Mouse (Mus musculus): ENCODE measurements around the gene Vmn1r43. TPM values are rescaled to one million over a fixed set of nuclear protein-coding genes. Genes with fewer than 3 reads are reported as not detected.
"Not testable (repeated sequence)": the region's sequence is repeated elsewhere in the genome, so short reads cannot be mapped to it uniquely, and the experiment has no call there.

Vmn1r43 gene
- not detected in 2 replicates for polyA plus RNA-seq (2016; fragmentation: Nextera tagmentation; extraction: Ambion mirVana)

GRCm38 (mm10) chr6:89876313-89876712, at the start of gene Vmn1r43, which contains the start of gene Vmn1r42:
Vmn1r43 (minus strand) TSS chr6:89876413.
Vmn1r42 (minus strand) TSS chr6:89876413.
- H3K9me3 ChIP-seq, result peaks cover 12% of the 10 kb centered on the region; the same call in 1 of the 2 replicates
- H3K36me3 ChIP-seq; H3K9ac ChIP-seq (replicated peaks); ATAC-seq (ENCODE audit: low FRiP score, low read depth); H3K4me3 ChIP-seq; H3K27me3 ChIP-seq; H3K27ac ChIP-seq (replicated peaks); H3K4me1 ChIP-seq; H3K4me2 ChIP-seq (replicated peaks): not testable (repeated sequence)
- 77% methylated on average over 3 of the region's 3 CpGs for WGBS

GRCm38 (mm10) chr6:89883812-89884211, 7.6 kb upstream of the Vmn1r43 start:
- H3K9ac ChIP-seq (replicated peaks), result no peak overlapping the region
- H3K27ac ChIP-seq (replicated peaks), result no peak overlapping the region
- peaks cover 9% of the 10 kb centered on the region for H3K9me3 ChIP-seq
- ATAC-seq (ENCODE audit: low FRiP score, low read depth), result no peak
- WGBS, result 56% methylated on average over 2 of the region's 2 CpGs
- H3K4me3 ChIP-seq, result no peak overlapping the region
- no peaks in the 10 kb centered on the region for H3K27me3 ChIP-seq
- no peak overlapping the region for H3K4me2 ChIP-seq (replicated peaks)
- H3K4me1 ChIP-seq, result no peaks in the 10 kb centered on the region
- no peaks in the 10 kb centered on the region for H3K36me3 ChIP-seq

DNA sequence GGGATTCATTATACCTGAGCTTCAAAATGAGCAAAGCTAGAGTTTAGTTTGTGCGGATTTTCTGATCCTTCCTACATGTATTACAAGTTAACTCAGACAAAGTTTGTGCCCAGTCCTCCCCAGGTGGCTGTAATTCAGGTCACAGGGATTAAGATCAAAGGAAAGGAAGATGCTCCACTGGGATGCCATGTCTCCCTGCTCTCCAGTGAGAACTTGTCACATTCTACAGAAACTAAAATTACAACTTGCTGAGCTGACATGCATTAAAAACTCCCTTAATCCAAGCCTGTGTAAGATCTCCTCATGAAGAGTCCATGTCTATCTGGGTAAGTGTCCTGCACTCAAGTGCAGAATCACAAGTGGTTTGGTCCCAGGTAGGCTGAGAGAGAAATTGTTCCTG, 7.1 kb upstream of the Vmn1r43 start, which contains the start of gene Vmn1r44:
Vmn1r44 (plus strand) TSS at position 301 of the 400 bp plus-strand sequence.
- no peak within 1 kb of the TSS for H3K4me3 ChIP-seq
- no peak within 1 kb of the TSS for H3K4me2 ChIP-seq (replicated peaks)
- H3K4me1 ChIP-seq, result no peaks in the 10 kb centered on the region
- peaks cover 9% of the 10 kb centered on the region for H3K9me3 ChIP-seq
- 91% methylated on average over 1 of the region's 1 CpGs for WGBS
- no peak within 1 kb of the TSS for H3K9ac ChIP-seq (replicated peaks)
- ATAC-seq (ENCODE audit: low FRiP score, low read depth), result no peak
- H3K27me3 ChIP-seq, result no peaks in the 10 kb centered on the region
- no peaks in the 10 kb centered on the region for H3K36me3 ChIP-seq
- no peak within 1 kb of the TSS for H3K27ac ChIP-seq (replicated peaks)

- peaks cover 12% of the 10 kb centered on the region; the same call in 1 of the 2 replicates for H3K9me3 ChIP-seq
- no peaks in the 10 kb centered on the region for H3K27me3 ChIP-seq
- H3K36me3 ChIP-seq, result no peaks in the 10 kb centered on the region
- no peak overlapping the region for H3K4me3 ChIP-seq
- H3K27ac ChIP-seq (replicated peaks), result no peak overlapping the region
- ATAC-seq (ENCODE audit: low FRiP score, low read depth), result no peak
- no peak overlapping the region for H3K9ac ChIP-seq (replicated peaks)
- no peaks in the 10 kb centered on the region for H3K4me1 ChIP-seq
- H3K4me2 ChIP-seq (replicated peaks), result no peak overlapping the region
Measured at GRCm38 (mm10) chr6:89880867-89881266, 4.7 kb upstream of the Vmn1r43 start.

DNA sequence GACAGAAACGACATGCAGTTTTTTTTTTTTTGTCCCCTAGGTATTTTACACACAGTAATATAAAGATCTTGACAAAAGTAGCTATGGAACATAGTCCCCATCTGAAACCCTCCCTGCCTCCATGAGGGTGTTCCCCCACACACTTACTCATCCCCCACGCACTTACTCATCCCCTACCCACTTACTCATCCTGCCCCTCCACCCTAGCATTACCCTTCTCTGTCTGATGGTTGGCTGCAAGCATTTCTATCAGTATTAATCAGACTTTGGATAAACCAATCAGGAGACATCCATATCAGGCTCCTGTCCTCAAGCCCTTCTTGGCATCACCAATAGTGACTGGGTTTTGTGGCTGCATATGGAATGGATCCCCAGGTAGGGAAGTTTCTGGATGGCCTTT, 750 bp upstream of the Vmn1r43 start:
- ATAC-seq (ENCODE audit: low FRiP score, low read depth), result no peak
- WGBS, result 81% methylated on average over 2 of the region's 2 CpGs
- no peak overlapping the region for H3K4me2 ChIP-seq (replicated peaks)

DNA sequence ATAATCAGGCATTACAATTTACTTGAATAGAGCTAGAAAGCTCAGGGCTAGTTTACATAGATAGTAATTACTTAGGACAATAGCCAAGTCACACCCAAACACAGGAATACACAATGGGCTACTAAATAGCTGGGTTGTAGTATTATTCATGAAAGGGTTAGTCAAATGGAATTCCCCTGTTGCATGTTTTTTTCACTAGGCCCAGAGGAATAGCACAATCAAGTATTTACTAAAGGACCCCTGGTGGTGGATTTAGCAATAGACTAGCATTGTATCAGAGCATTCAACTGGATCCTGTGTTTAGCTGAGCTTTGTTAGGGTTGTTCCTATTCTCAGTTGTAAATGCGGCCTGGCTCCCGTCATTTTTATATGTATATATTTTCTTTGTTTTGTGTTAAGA, 8.2 kb downstream of the Vmn1r43 start:
- H3K36me3 ChIP-seq, result no peaks in the 10 kb centered on the region
- H3K4me3 ChIP-seq, result no peak overlapping the region
- ATAC-seq (ENCODE audit: low FRiP score, low read depth), result no peak
- no peaks in the 10 kb centered on the region for H3K4me1 ChIP-seq
- WGBS, result 83% methylated on average over 2 of the region's 2 CpGs
- no peak overlapping the region for H3K9ac ChIP-seq (replicated peaks)
- no peaks in the 10 kb centered on the region for H3K27me3 ChIP-seq
- H3K4me2 ChIP-seq (replicated peaks), result no peak overlapping the region
- peaks cover 23% of the 10 kb centered on the region for H3K9me3 ChIP-seq
- H3K27ac ChIP-seq (replicated peaks), result no peak overlapping the region

More for the DNA sequence above, 750 bp upstream of the Vmn1r43 start:
- H3K4me1 ChIP-seq, result no peaks in the 10 kb centered on the region
- H3K36me3 ChIP-seq, result no peaks in the 10 kb centered on the region
- H3K9me3 ChIP-seq, result peaks cover 12% of the 10 kb centered on the region; the same call in 1 of the 2 replicates
- H3K4me3 ChIP-seq, result no peak overlapping the region
- H3K27me3 ChIP-seq, result no peaks in the 10 kb centered on the region
- no peak overlapping the region for H3K27ac ChIP-seq (replicated peaks)
- H3K9ac ChIP-seq (replicated peaks), result no peak overlapping the region

DNA sequence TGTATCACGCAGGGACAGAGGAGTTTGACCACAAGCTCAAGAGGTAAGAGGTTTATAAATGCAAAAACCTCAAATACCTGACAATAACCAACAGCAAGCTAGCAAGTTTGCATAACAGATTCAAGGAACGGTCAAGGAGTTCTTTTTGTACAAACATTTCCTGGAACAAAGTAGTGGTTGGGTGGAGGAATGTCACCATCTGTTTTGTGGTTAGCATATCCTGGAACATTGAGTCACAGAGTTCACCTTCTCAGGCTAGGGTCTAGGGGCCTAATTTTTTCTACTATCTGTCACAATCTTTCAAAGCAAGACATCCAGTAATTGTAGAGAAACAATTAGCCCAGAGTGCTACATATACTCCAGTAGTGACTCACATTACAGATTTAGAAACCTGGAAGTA, 8.9 kb downstream of the Vmn1r43 start:
- ATAC-seq (ENCODE audit: low FRiP score, low read depth), result no peak
- 94% methylated on average over 2 of the region's 2 CpGs for WGBS
- no peak overlapping the region for H3K27ac ChIP-seq (replicated peaks)
- no peak overlapping the region for H3K4me2 ChIP-seq (replicated peaks)
- H3K36me3 ChIP-seq, result no peaks in the 10 kb centered on the region
- H3K27me3 ChIP-seq, result no peaks in the 10 kb centered on the region
- no peak overlapping the region for H3K4me3 ChIP-seq
- peaks cover 23% of the 10 kb centered on the region for H3K9me3 ChIP-seq
- H3K9ac ChIP-seq (replicated peaks), result no peak overlapping the region
- no peaks in the 10 kb centered on the region for H3K4me1 ChIP-seq

DNA sequence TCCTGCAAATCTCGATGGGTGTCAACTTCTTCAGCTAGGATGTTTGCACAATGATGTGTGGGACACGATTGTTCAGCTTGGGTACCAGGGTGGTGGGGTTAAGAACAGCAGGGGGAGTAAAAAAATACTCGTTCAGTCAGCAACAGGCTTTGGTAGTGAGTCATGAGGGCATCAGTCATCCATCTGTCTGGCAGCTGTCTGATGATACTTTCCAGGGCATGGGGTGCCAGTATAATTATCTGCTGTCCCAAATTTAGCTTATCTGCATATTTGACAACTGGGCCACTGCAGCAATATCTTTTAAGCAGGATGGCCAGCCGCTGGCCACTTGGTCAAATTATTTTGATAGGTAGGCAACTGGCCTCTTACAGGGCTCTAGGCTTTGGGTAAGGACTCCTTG, 12.4 kb downstream of the Vmn1r43 start:
- H3K9me3 ChIP-seq, result peaks cover 29% of the 10 kb centered on the region
- 75% methylated on average over 4 of the region's 4 CpGs for WGBS

GRCm38 (mm10) chr6:89859839-89860238, 16.4 kb downstream of the Vmn1r43 start:
- Histone ChIP-seq H3K27me3 (no peaks in the 10 kb centered on the region), H3K9me3 (peaks cover 18% of the 10 kb centered on the region), H3K4me1 (no peaks in the 10 kb centered on the region), H3K4me3 (no peak overlapping the region), H3K9ac (replicated peaks) (no peak overlapping the region), H3K27ac (replicated peaks) (no peak overlapping the region), H3K36me3 (no peaks in the 10 kb centered on the region), H3K4me2 (replicated peaks) (no peak overlapping the region)
- WGBS, result 94% methylated on average over 2 of the region's 2 CpGs
- ATAC-seq (ENCODE audit: low FRiP score, low read depth), result no peak

More for the DNA sequence above, 12.4 kb downstream of the Vmn1r43 start:
- Histone ChIP-seq H3K4me1 (no peaks in the 10 kb centered on the region), H3K27ac (replicated peaks) (no peak overlapping the region), H3K36me3 (no peaks in the 10 kb centered on the region), H3K27me3 (no peaks in the 10 kb centered on the region), H3K4me2 (replicated peaks) (no peak overlapping the region), H3K9ac (replicated peaks) (no peak overlapping the region), H3K4me3 (no peak overlapping the region)
- no peak for ATAC-seq (ENCODE audit: low FRiP score, low read depth)

- H3K27me3 ChIP-seq, result no peaks in the 10 kb centered on the region
- H3K4me3 ChIP-seq, result no peak overlapping the region
- H3K4me2 ChIP-seq (replicated peaks), result no peak overlapping the region
- peaks cover 14% of the 10 kb centered on the region for H3K9me3 ChIP-seq
- no peak for ATAC-seq (ENCODE audit: low FRiP score, low read depth)
- no peaks in the 10 kb centered on the region for H3K36me3 ChIP-seq
- no peak overlapping the region for H3K9ac ChIP-seq (replicated peaks)
- H3K27ac ChIP-seq (replicated peaks), result no peak overlapping the region
- no peaks in the 10 kb centered on the region for H3K4me1 ChIP-seq
- WGBS, result 76% methylated on average over 3 of the region's 3 CpGs
Measured at GRCm38 (mm10) chr6:89857552-89857951, 18.7 kb downstream of the Vmn1r43 start.

Other genes starting within 250 kb of the Vmn1r43 start
- 14.1 and 14.3 TPM in 2 replicates for gene Txnrd3, start 232.4 kb downstream of the Vmn1r43 start, polyA plus RNA-seq (2016; fragmentation: Nextera tagmentation; extraction: Ambion mirVana)
- not detected in 2 replicates for gene Vmn1r40, start 168.9 kb downstream of the Vmn1r43 start, polyA plus RNA-seq (2016; fragmentation: Nextera tagmentation; extraction: Ambion mirVana)
- gene Vmn1r41, start 135.6 kb downstream of the Vmn1r43 start, polyA plus RNA-seq (2016; fragmentation: Nextera tagmentation; extraction: Ambion mirVana), result not detected in 2 replicates
- not detected in 2 replicates for gene Vmn1r42, start within 50 bp of the Vmn1r43 start, polyA plus RNA-seq (2016; fragmentation: Nextera tagmentation; extraction: Ambion mirVana)
- not detected in 2 replicates for gene Vmn1r44, start 7.2 kb upstream of the Vmn1r43 start, polyA plus RNA-seq (2016; fragmentation: Nextera tagmentation; extraction: Ambion mirVana)
- not detected in 2 replicates for gene Vmn1r45, start 64.2 kb upstream of the Vmn1r43 start, polyA plus RNA-seq (2016; fragmentation: Nextera tagmentation; extraction: Ambion mirVana)
- not detected in 2 replicates for gene Vmn1r46, start 92.9 kb upstream of the Vmn1r43 start, polyA plus RNA-seq (2016; fragmentation: Nextera tagmentation; extraction: Ambion mirVana)
- not detected in 2 replicates for gene Vmn1r47, start 139.7 kb upstream of the Vmn1r43 start, polyA plus RNA-seq (2016; fragmentation: Nextera tagmentation; extraction: Ambion mirVana)
- not detected in 2 replicates for gene Vmn1r48, start 160.4 kb upstream of the Vmn1r43 start, polyA plus RNA-seq (2016; fragmentation: Nextera tagmentation; extraction: Ambion mirVana)
- gene Vmn1r49, start 202.1 kb upstream of the Vmn1r43 start, polyA plus RNA-seq (2016; fragmentation: Nextera tagmentation; extraction: Ambion mirVana), result not detected in 2 replicates
- gene Vmn1r50, start 225.0 kb upstream of the Vmn1r43 start, polyA plus RNA-seq (2016; fragmentation: Nextera tagmentation; extraction: Ambion mirVana), result not detected in 2 replicates
- not detected in 2 replicates for gene Vmn1r51, start 246.2 kb upstream of the Vmn1r43 start, polyA plus RNA-seq (2016; fragmentation: Nextera tagmentation; extraction: Ambion mirVana)